Mouse (Mus musculus) left cerebral cortex, adult 11 months (tissue): Measurements from ENCODE around the gene Rere.
A peak's percentile ranks its signal among the peaks of the same experiment; 100 is the strongest.

ENCODE experiments used
- DNase-seq: peaks from one replicate; pipeline ENCODE4 v3.0.0; 2022; ENCODE audit warnings: low spot score

Rere gene

GRCm38 (mm10) chr4:150608670-150609069 is 327.2 kb downstream of the Rere start:
- no peak for DNase-seq

GRCm38 (mm10) chr4:150613715-150614114 is 332.3 kb downstream of the Rere start:
- DNase-seq: no peak

GRCm38 (mm10) chr4:150615251-150616028 is 334.0 kb downstream of the Rere start:
- DNase-seq: no peak

GRCm38 (mm10) chr4:150616029-150616420 is 334.6 kb downstream of the Rere start:
- DNase-seq: no peak

- DNase-seq: no peak
Measured at GRCm38 (mm10) chr4:150616841-150617240, 335.4 kb downstream of the Rere start.

GRCm38 (mm10) chr4:150619011-150619410 is 337.6 kb downstream of the Rere start:
- no peak for DNase-seq

- DNase-seq: no peak
Measured at GRCm38 (mm10) chr4:150622641-150623040, 341.2 kb downstream of the Rere start.

GRCm38 (mm10) chr4:150624214-150624823 is 342.9 kb downstream of the Rere start:
- no peak for DNase-seq

GRCm38 (mm10) chr4:150624933-150625332 is 343.5 kb downstream of the Rere start:
- no peak for DNase-seq

- no peak for DNase-seq
Measured at GRCm38 (mm10) chr4:150625425-150625824, 344.0 kb downstream of the Rere start.

GRCm38 (mm10) chr4:150625951-150626732 is 344.7 kb downstream of the Rere start:
- DNase-seq: no peak

- DNase-seq: no peak
Measured at GRCm38 (mm10) chr4:150629266-150629665, 347.8 kb downstream of the Rere start.

- DNase-seq: no peak
Measured at GRCm38 (mm10) chr4:150635568-150635967, 354.1 kb downstream of the Rere start.

GRCm38 (mm10) chr4:150636635-150637034 is 355.2 kb downstream of the Rere start:
- DNase-seq: no peak

GRCm38 (mm10) chr4:150644299-150644698 is 362.9 kb downstream of the Rere start:
- DNase-seq: no peak

- no peak for DNase-seq
Measured at GRCm38 (mm10) chr4:150649327-150649726, 367.9 kb downstream of the Rere start.

- DNase-seq: no peak
Measured at GRCm38 (mm10) chr4:150651390-150652277, 370.2 kb downstream of the Rere start, which contains the start of gene Slc45a1. TSS of gene Slc45a1 (minus strand) at chr4:150652174.

- no peak for DNase-seq
Measured at GRCm38 (mm10) chr4:150653072-150653599, 371.7 kb downstream of the Rere start.

GRCm38 (mm10) chr4:150655989-150656388 is 374.5 kb downstream of the Rere start:
- peak; percentile 67 for DNase-seq

- DNase-seq: no peak
Measured at GRCm38 (mm10) chr4:150656504-150656903, 375.1 kb downstream of the Rere start.

- DNase-seq: no peak
Measured at GRCm38 (mm10) chr4:150659926-150660610, 378.6 kb downstream of the Rere start.
